Mouse (Mus musculus) heart, embryonic 14.5 days (tissue): ENCODE data around the gene Ndufa6. TPM values are rescaled to one million over a fixed set of nuclear protein-coding genes. Genes with fewer than 3 reads are reported as not detected.

Source experiments
- ATAC-seq: fragments of 200-750 bp; cut with Nextera tagmentation; 2 replicates; pipeline ENCODE4 v1.8.0; 2017; ENCODE audit warnings: low read depth, moderate TSS enrichment; ENCODE audit not compliant: insufficient number of reproducible peaks, insufficient read depth, low FRiP score
- H3K27ac ChIP-seq, 2 experiments: fragments of 200-500 bp in 1 of 2; fragments of 300-500 bp in 1 of 2; sonication (generic) in 1 of 2; replicated peaks in 1 of 2; 2 replicates each; pipeline ENCODE4 v1.5.1; 2012 to 2014; ENCODE audit warnings: low read depth in 2 of 2, low read length in 2 of 2, control low read depth in 1 of 2, mild to moderate bottlenecking in 1 of 2, mixed read lengths in 1 of 2; ENCODE audit not compliant: control insufficient read depth in 1 of 2, insufficient read depth in 1 of 2
- H3K27me3 ChIP-seq: fragments of 300-500 bp; sonication (generic); 2 replicates; pipeline ENCODE4 v1.6.1; 2014; ENCODE audit warnings: mild to moderate bottlenecking, low read length, control low read depth; ENCODE audit not compliant: control insufficient read depth, insufficient read depth
- H3K36me3 ChIP-seq: fragments of 300-500 bp; sonication (generic); 2 replicates; pipeline ENCODE4 v1.6.1; 2014; ENCODE audit warnings: mild to moderate bottlenecking, control low read depth, low read length, mixed read lengths; ENCODE audit not compliant: control insufficient read depth, insufficient read depth
- H3K4me1 ChIP-seq, 2 experiments: fragments of 200-500 bp in 1 of 2; fragments of 300-500 bp in 1 of 2; sonication (generic) in 1 of 2; 2 replicates each; pipeline ENCODE4 v1.6.1; 2012 to 2014; ENCODE audit warnings: low read length in 2 of 2, control low read depth in 1 of 2, mixed read lengths in 1 of 2; ENCODE audit not compliant: control insufficient read depth in 2 of 2, insufficient read depth in 2 of 2
- H3K4me2 ChIP-seq: fragments of 300-500 bp; sonication (generic); 2 replicates; pipeline ENCODE4 v1.6.1; 2014; ENCODE audit warnings: mild to moderate bottlenecking, low read length
- H3K4me3 ChIP-seq, 2 experiments: fragments of 200-500 bp in 1 of 2; fragments of 300-500 bp in 1 of 2; sonication (generic) in 1 of 2; 2 replicates each; pipeline ENCODE4 v1.5.1; 2012 to 2014; ENCODE audit warnings: low read length in 2 of 2, mild to moderate bottlenecking in 2 of 2, control low read depth in 1 of 2, low read depth in 1 of 2, moderate library complexity in 1 of 2; ENCODE audit not compliant: control insufficient read depth in 1 of 2, insufficient read depth in 1 of 2
- H3K9ac ChIP-seq: fragments of 300-500 bp; sonication (generic); 2 replicates; pipeline ENCODE4 v1.6.1; 2014; ENCODE audit warnings: mild to moderate bottlenecking, low read length
- H3K9me3 ChIP-seq: fragments of 300-500 bp; sonication (generic); 2 replicates; pipeline ENCODE4 v1.6.1; 2016; ENCODE audit warnings: low read length, control low read depth; ENCODE audit not compliant: control insufficient read depth
- WGBS: fragments of 180-500 bp; shearing (Covaris S2); extraction: QIAGEN DNeasy Blood & Tissue Kit; methylation state at CpG from one replicate; pipeline ENCODE4 v1.1.7; 2014; 5-methylcytosine and 5-hydroxymethylcytosine counted together
- polyA plus RNA-seq: library from polyadenylated mRNA; unstranded; fragments of >200 nt; fragmentation: Nextera tagmentation; extraction: Ambion mirVana; gene quantifications from 2 replicates; pipeline ENCODE4 v1.2.1, GENCODE M21; 2014

Gene Ndufa6
- polyA plus RNA-seq, 1 experiment from 2014 or later: 735 TPM

DNA sequence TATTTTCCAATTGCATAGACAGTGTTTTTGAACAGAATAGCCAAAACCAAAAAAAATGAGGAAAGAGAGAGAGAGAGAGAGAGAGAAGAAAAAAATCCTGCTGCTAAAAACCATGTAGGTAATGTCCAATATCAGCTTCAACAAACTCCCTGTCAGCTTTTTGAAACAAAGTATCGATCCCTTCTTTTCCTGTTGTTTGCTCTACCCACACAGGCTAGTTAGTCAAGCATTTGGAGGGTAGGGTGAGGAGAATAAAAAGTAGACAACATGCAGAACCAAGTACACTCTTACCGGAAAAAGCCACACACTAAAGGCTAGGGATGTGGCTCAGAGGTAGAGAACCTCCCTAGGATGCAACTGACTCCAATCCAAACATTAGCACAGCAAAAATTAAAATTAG lies 31.6 kb upstream of the Ndufa6 start:
- WGBS: 86% methylated on average over 2 of the region's 2 CpGs
- Histone ChIP-seq H3K36me3 (no peaks in the 10 kb centered on the region), H3K4me1 (peaks cover 0 to 2% of the 10 kb centered on the region in 2 experiments; a peak in 2 of 4 replicates), H3K4me2 (no peak overlapping the region), H3K27ac (no peak overlapping the region), H3K4me3 (no peak overlapping the region), H3K27me3 (no peaks in the 10 kb centered on the region), H3K9me3 (no peaks in the 10 kb centered on the region), H3K9ac (no peak overlapping the region)
- no peak for ATAC-seq

DNA sequence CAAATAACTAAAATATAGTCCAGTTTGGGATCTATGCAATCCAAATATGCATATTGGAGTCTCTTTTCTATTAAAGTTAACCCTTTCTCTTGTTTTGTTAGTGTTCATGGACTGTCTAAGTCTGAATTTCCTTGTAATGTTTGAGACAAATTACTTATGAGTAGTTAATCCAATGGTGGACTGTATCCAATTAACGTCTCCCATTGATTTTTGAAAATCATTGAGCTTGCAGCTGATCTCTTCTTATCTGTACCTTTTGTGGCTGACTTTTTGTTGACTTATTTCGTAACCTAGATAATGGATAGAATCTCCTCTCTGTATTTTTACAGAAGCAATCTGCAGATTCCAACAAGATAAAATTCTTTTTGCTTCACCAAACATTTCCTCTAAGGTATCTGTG lies 28.3 kb upstream of the Ndufa6 start:
- ATAC-seq: no peak
- Histone ChIP-seq H3K36me3 (no peaks in the 10 kb centered on the region), H3K9me3 (no peaks in the 10 kb centered on the region), H3K27me3 (no peaks in the 10 kb centered on the region), H3K4me1 (peaks cover 4 to 11% of the 10 kb centered on the region in 2 experiments; a peak in 3 of 4 replicates), H3K4me2 (no peak overlapping the region), H3K9ac (no peak overlapping the region), H3K4me3 (no peak overlapping the region), H3K27ac (no peak overlapping the region)
- 82% methylated on average over 2 of the region's 2 CpGs for WGBS

DNA sequence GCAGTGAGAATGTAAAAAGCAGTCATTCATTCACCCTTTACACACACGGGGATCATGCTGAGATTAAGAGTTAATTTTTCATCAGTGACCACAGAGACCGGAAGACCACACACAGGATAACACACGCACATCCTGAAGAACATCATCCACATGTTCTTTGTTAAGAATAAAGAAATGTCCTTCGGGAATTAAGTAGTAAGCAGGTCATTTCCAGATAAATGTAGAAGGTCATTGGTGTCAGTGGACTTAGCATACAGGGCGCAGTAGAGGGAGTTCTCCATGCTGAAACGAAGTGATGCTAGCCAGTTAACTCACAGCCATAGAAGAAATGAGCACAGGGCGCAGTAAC lies 26.6 kb upstream of the Ndufa6 start:
- no peaks in the 10 kb centered on the region for H3K27me3 ChIP-seq
- H3K4me3 ChIP-seq: peak overlapping the region; percentile 52 to 56
- peak overlapping the region; percentile 39 to 63; a peak in 3 of 4 replicates for H3K27ac ChIP-seq
- WGBS: 32% methylated on average over 7 of the region's 7 CpGs
- H3K36me3 ChIP-seq: no peaks in the 10 kb centered on the region
- peak overlapping the region; percentile 65 for H3K9ac ChIP-seq
- ATAC-seq: no peak
- H3K9me3 ChIP-seq: no peaks in the 10 kb centered on the region
- H3K4me1 ChIP-seq: peaks cover 6 to 20% of the 10 kb centered on the region in 2 experiments
- peak overlapping the region; percentile 80 for H3K4me2 ChIP-seq

DNA sequence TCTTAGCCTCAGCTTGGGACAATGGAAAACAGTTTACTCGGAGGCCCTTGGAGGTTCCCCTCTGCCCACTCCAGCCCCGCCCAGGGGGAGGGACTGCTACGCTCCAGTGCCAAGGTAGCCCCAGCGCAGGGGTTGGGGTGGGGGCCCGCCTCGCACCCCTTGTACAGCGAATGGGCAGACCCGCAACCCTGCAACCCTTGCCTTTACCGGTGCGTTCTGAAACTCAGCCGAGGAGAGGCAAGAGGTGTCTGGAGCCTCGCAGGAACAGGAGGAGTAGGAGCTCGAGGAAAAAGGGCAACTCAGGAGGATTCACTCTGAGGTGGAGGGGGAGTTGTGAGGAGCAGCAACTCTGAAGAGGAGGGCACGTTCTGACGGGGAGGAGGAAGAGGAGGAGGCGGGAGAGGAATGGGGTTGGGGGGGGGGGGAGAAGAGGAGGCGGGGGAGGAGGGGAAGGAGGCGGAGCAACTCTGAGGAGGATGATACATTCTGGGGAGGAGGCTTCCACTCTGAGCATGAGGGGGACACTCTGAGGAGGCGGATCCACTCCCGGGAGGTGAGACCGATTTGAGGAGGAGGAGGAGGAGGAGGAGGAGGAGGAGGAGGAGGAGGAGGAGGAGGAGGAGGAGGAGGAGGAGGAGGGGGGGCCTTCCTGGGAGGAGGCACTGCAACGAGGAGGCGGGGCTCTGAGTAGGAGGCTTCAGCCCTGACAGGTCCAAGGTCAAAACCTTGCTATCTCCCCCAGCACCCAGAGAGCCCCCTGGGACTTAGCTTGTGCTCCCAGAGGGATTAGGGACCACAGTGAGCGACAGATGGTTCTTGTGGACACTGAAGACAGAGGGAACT lies 26.0 kb upstream of the Ndufa6 start, which contains the start of gene Cyp2d22:
TSS of gene Cyp2d22 (minus strand) at position 390 of the 843 bp plus-strand sequence.
- Histone ChIP-seq H3K27ac (peak within 1 kb of the TSS; percentile 66 to 79), H3K36me3 (no peaks in the 10 kb centered on the region), H3K4me3 (peak within 1 kb of the TSS; percentile 52 to 56), H3K4me1 (peaks cover 6 to 20% of the 10 kb centered on the region in 2 experiments), H3K27me3 (no peaks in the 10 kb centered on the region), H3K9ac (peak within 1 kb of the TSS; percentile 76), H3K9me3 (no peaks in the 10 kb centered on the region), H3K4me2 (peak within 1 kb of the TSS; percentile 80)
- peak; percentile 69 for ATAC-seq
- 3% methylated on average over 17 of the region's 24 CpGs for WGBS

DNA sequence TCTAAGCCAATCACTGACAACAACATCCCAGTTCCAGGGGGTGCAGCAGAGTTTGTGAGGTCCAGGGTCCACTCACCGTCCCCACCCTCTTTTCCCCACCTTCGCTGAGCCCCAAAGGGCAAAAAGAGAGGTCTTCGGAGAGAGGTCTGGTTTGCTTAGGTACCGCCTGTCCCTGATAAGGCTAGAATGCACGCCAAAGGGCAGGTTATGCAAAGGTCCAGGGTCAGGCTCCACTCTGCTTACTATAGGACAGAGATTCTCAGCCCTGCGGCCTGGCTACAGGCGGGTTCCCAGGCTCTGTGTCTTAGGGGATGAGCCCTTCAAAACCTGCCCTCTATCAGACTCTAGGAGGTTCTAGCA lies 25.4 kb upstream of the Ndufa6 start:
- H3K4me2 ChIP-seq: peak overlapping the region; percentile 80
- peak; percentile 6; the same call in 1 of the 2 replicates for ATAC-seq
- peak overlapping the region; percentile 76 for H3K9ac ChIP-seq
- H3K27ac ChIP-seq: peak overlapping the region; percentile 66 to 79
- 17% methylated on average over 7 of the region's 7 CpGs for WGBS
- no peaks in the 10 kb centered on the region for H3K9me3 ChIP-seq
- peak overlapping the region; percentile 52 to 56 for H3K4me3 ChIP-seq
- H3K4me1 ChIP-seq: peaks cover 6 to 20% of the 10 kb centered on the region in 2 experiments
- no peaks in the 10 kb centered on the region for H3K27me3 ChIP-seq
- 0 out of 2 replicates have a peak, but pooled peaks cover 3% of the 10 kb centered on the region for H3K36me3 ChIP-seq

DNA sequence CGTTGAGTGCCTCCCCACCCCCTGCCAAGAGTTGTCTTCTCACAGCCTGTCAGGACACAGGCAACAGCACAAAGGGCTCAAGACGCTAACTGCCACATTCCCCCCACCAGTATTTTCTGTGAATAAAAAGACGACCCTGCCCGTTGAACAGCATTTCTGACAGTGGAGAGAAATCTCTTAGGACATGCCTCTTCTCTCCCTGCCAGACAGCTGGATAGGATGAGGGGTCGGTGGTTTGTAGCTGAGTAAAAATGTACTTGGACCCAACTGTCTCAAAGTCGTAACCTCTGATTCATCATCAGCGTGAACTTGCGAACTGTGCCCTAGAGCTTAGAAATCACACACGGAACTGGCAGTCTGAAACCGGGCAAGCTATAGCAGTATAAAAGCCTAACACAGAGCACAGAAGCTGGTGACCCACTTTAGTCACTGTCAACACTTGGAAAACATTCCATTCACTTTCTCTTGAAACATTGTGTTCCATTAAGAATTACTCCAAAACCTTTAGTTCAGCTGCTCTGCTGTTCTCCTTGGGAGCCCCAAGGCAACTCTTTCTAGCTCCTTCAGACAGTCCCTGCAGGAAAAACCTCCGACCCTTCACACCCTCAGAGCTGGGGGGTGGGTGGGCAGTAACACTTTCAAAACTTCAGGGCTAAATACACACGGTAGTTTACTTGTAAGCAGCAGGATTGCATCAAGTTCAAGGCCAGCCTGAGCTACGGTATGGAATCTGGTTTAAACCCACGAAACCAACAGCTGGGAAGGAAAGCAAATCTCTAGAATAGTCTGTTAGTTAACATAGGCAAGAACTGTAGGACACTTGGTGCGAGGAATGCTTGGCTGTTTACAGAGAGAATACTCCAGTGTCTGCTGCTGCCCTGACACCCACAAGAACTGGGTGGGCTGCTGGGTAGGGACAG lies 24.4 kb upstream of the Ndufa6 start:
- Histone ChIP-seq H3K27me3 (no peaks in the 10 kb centered on the region), H3K4me1 (peaks cover 6 to 20% of the 10 kb centered on the region in 2 experiments), H3K27ac (peak overlapping the region; percentile 58 to 79), H3K9me3 (no peaks in the 10 kb centered on the region), H3K4me2 (peak overlapping the region; percentile 80), H3K4me3 (no peak overlapping the region), H3K36me3 (0 out of 2 replicates have a peak, but pooled peaks cover 9% of the 10 kb centered on the region), H3K9ac (peak overlapping the region; percentile 23; the same call in 1 of the 2 replicates)
- ATAC-seq: no peak
- 46% methylated on average over 15 of the region's 15 CpGs for WGBS

DNA sequence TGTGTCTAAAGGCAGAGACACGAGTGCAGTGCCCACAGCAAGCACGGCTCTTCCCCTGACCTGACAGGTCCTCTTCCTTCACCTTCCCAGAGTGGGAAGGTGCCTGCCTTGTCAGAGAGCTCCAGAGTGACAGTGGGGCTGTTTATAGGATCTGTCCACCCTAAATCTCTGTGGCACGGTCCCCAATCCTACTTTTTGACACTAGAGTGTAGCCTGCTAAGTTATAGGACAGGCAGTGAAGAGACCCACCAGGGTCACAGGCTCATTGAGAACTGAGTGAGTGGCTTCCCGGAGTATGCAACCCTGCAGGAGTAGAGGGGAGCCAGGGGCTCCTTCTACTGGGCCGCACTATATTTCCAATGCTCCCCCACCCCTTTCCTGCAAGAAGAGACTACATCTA lies 23.6 kb upstream of the Ndufa6 start:
- Histone ChIP-seq H3K9me3 (no peaks in the 10 kb centered on the region), H3K4me3 (no peak overlapping the region), H3K4me1 (peaks cover 6 to 20% of the 10 kb centered on the region in 2 experiments), H3K4me2 (peak overlapping the region; percentile 21; the same call in 1 of the 2 replicates), H3K27me3 (no peaks in the 10 kb centered on the region), H3K36me3 (peaks cover 11% of the 10 kb centered on the region; the same call in 1 of the 2 replicates), H3K9ac (0 out of 2 replicates have a peak overlapping the region, but pooled peaks have one; percentile 21), H3K27ac (0 out of 4 replicates have a peak overlapping the region, but pooled peaks of 1 of the 2 experiments have one; percentile 8)
- no peak for ATAC-seq
- 66% methylated on average over 5 of the region's 5 CpGs for WGBS
